Mouse (Mus musculus) hindbrain, embryonic 12.5 days (tissue): ENCODE measurements at regions not wholly inside any gene's neighbourhood (a gene's known extent, or its start where the extent isn't known, plus 50 kb on each side); places are given as distances from the start of the nearest gene placed in this dataset.
A peak's percentile ranks its signal among the peaks of the same experiment; 100 is the strongest.

Experiments used
- ATAC-seq: fragments of 200-750 bp; cut with Nextera tagmentation; 2 replicates; pipeline ENCODE4 v1.8.0; 2017; ENCODE audit warnings: moderate TSS enrichment; ENCODE audit not compliant: low FRiP score
- H3K27ac ChIP-seq: fragments of 300-500 bp; sonication (generic); 2 replicates; pipeline ENCODE4 v1.5.1; 2016; ENCODE audit warnings: mild to moderate bottlenecking
- H3K27me3 ChIP-seq: fragments of 300-500 bp; sonication (generic); 2 replicates; pipeline ENCODE4 v1.6.1; 2016; ENCODE audit warnings: mild to moderate bottlenecking
- H3K36me3 ChIP-seq: fragments of 300-500 bp; sonication (generic); 2 replicates; pipeline ENCODE4 v1.6.1; 2016; ENCODE audit warnings: mild to moderate bottlenecking
- H3K4me1 ChIP-seq: fragments of 300-500 bp; sonication (generic); 2 replicates; pipeline ENCODE4 v1.6.1; 2016
- H3K4me2 ChIP-seq: fragments of 300-500 bp; sonication (generic); replicated peaks from 2 replicates; pipeline ENCODE4 v1.6.1; 2016; ENCODE audit warnings: mild to moderate bottlenecking
- H3K4me3 ChIP-seq: fragments of 300-500 bp; sonication (generic); 2 replicates; pipeline ENCODE4 v1.5.1; 2016; ENCODE audit warnings: mild to moderate bottlenecking
- H3K9ac ChIP-seq: fragments of 300-500 bp; sonication (generic); 2 replicates; pipeline ENCODE4 v1.6.1; 2016; ENCODE audit warnings: mild to moderate bottlenecking, moderate library complexity
- H3K9me3 ChIP-seq: fragments of 300-500 bp; sonication (generic); replicated peaks from 2 replicates; pipeline ENCODE4 v1.6.1; 2016; ENCODE audit warnings: mild to moderate bottlenecking
- WGBS: fragments of 180-500 bp; shearing (Covaris S2); methylation state at CpG from one replicate; pipeline ENCODE4 v1.1.7; 2016; 5-methylcytosine and 5-hydroxymethylcytosine counted together

- WGBS: 39% methylated on average over 7 of the region's 7 CpGs
- H3K27me3 ChIP-seq: peaks cover 20% of the 10 kb centered on the region
- no peak for ATAC-seq
- H3K36me3 ChIP-seq: no peaks in the 10 kb centered on the region
- H3K9me3 ChIP-seq: no peaks in the 10 kb centered on the region
- peaks cover 25% of the 10 kb centered on the region for H3K4me1 ChIP-seq
- no peak overlapping the region for H3K4me2 ChIP-seq
- no peak overlapping the region for H3K4me3 ChIP-seq
- no peak overlapping the region for H3K9ac ChIP-seq
- no peak overlapping the region for H3K27ac ChIP-seq
These were observed 337.3 kb upstream of the 4930535I16Rik start for GRCm38 (mm10) chr4:124255183-124255543.

GRCm38 (mm10) chr4:124254446-124255182, 336.8 kb upstream of the 4930535I16Rik start:
- Histone ChIP-seq H3K36me3 (no peaks in the 10 kb centered on the region), H3K27me3 (peaks cover 20% of the 10 kb centered on the region), H3K4me1 (peaks cover 25% of the 10 kb centered on the region), H3K9me3 (no peaks in the 10 kb centered on the region), H3K4me3 (no peak overlapping the region), H3K4me2 (peak overlapping the region; percentile 34), H3K9ac (no peak overlapping the region), H3K27ac (peak overlapping the region; percentile 23; the same call in 1 of the 2 replicates)
- 26% methylated on average over 22 of the region's 22 CpGs for WGBS
- ATAC-seq: peak; percentile 57

GRCm38 (mm10) chr4:124241600-124241999, 323.8 kb upstream of the 4930535I16Rik start:
- Histone ChIP-seq H3K4me2 (peak overlapping the region; percentile 2; the same call in 1 of the 2 replicates), H3K27ac (no peak overlapping the region), H3K4me3 (no peak overlapping the region), H3K4me1 (peaks cover 33% of the 10 kb centered on the region), H3K27me3 (peaks cover 4% of the 10 kb centered on the region; the same call in 1 of the 2 replicates), H3K36me3 (no peaks in the 10 kb centered on the region), H3K9ac (no peak overlapping the region), H3K9me3 (no peaks in the 10 kb centered on the region)
- no peak for ATAC-seq
- whole genome bisulfite sequencing: 32% methylated on average over 13 of the region's 13 CpGs

GRCm38 (mm10) chr4:124236476-124236875, 318.7 kb upstream of the 4930535I16Rik start:
- Histone ChIP-seq H3K4me3 (no peak overlapping the region), H3K27me3 (peaks cover 12% of the 10 kb centered on the region), H3K4me1 (peaks cover 24% of the 10 kb centered on the region), H3K27ac (peak overlapping the region; percentile 30; the same call in 1 of the 2 replicates), H3K4me2 (no peak overlapping the region), H3K9me3 (no peaks in the 10 kb centered on the region), H3K9ac (no peak overlapping the region), H3K36me3 (no peaks in the 10 kb centered on the region)
- 60% methylated on average over 16 of the region's 16 CpGs for WGBS
- no peak for ATAC-seq

GRCm38 (mm10) chr4:124228537-124228936, 310.7 kb upstream of the 4930535I16Rik start:
- H3K4me1 ChIP-seq: peaks cover 8% of the 10 kb centered on the region
- ATAC-seq: peak; percentile 40; the same call in 1 of the 2 replicates
- no peak overlapping the region for H3K4me2 ChIP-seq
- no peak overlapping the region for H3K4me3 ChIP-seq
- H3K9ac ChIP-seq: no peak overlapping the region
- 15% methylated on average over 17 of the region's 17 CpGs for WGBS
- H3K27ac ChIP-seq: no peak overlapping the region
- no peaks in the 10 kb centered on the region for H3K36me3 ChIP-seq
- H3K27me3 ChIP-seq: peaks cover 20% of the 10 kb centered on the region
- no peaks in the 10 kb centered on the region for H3K9me3 ChIP-seq

GRCm38 (mm10) chr4:124223646-124224500, 306.1 kb upstream of the 4930535I16Rik start:
- H3K4me2 ChIP-seq: no peak overlapping the region
- no peaks in the 10 kb centered on the region for H3K9me3 ChIP-seq
- no peak for ATAC-seq
- peaks cover 6% of the 10 kb centered on the region; the same call in 1 of the 2 replicates for H3K27me3 ChIP-seq
- H3K36me3 ChIP-seq: no peaks in the 10 kb centered on the region
- no peak overlapping the region for H3K4me3 ChIP-seq
- H3K4me1 ChIP-seq: peaks cover 7% of the 10 kb centered on the region
- no peak overlapping the region for H3K27ac ChIP-seq
- 78% methylated on average over 15 of the region's 15 CpGs for WGBS
- no peak overlapping the region for H3K9ac ChIP-seq

GRCm38 (mm10) chr4:124221736-124222135, 303.9 kb upstream of the 4930535I16Rik start:
- WGBS: 84% methylated on average over 4 of the region's 4 CpGs
- Histone ChIP-seq H3K4me2 (no peak overlapping the region), H3K4me3 (no peak overlapping the region), H3K27ac (no peak overlapping the region), H3K27me3 (peaks cover 6% of the 10 kb centered on the region; the same call in 1 of the 2 replicates), H3K9me3 (no peaks in the 10 kb centered on the region), H3K36me3 (no peaks in the 10 kb centered on the region), H3K4me1 (peaks cover 9% of the 10 kb centered on the region), H3K9ac (no peak overlapping the region)
- ATAC-seq: no peak

GRCm38 (mm10) chr4:124217206-124217605, 299.4 kb upstream of the 4930535I16Rik start:
- H3K4me2 ChIP-seq: no peak overlapping the region
- ATAC-seq: no peak
- no peak overlapping the region for H3K9ac ChIP-seq
- H3K4me1 ChIP-seq: peaks cover 9% of the 10 kb centered on the region
- no peaks in the 10 kb centered on the region for H3K9me3 ChIP-seq
- H3K4me3 ChIP-seq: no peak overlapping the region
- peak overlapping the region; percentile 17; the same call in 1 of the 2 replicates for H3K27ac ChIP-seq
- H3K36me3 ChIP-seq: no peaks in the 10 kb centered on the region
- H3K27me3 ChIP-seq: no peaks in the 10 kb centered on the region
- WGBS: 51% methylated on average over 10 of the region's 10 CpGs

- no peak overlapping the region for H3K9ac ChIP-seq
- H3K36me3 ChIP-seq: no peaks in the 10 kb centered on the region
- peaks cover 9% of the 10 kb centered on the region for H3K4me1 ChIP-seq
- no peak overlapping the region for H3K4me2 ChIP-seq
- H3K27me3 ChIP-seq: no peaks in the 10 kb centered on the region
- H3K9me3 ChIP-seq: no peaks in the 10 kb centered on the region
- no peak for ATAC-seq
- H3K4me3 ChIP-seq: no peak overlapping the region
- WGBS: 28% methylated on average over 5 of the region's 5 CpGs
- no peak overlapping the region for H3K27ac ChIP-seq
These were observed 298.5 kb upstream of the 4930535I16Rik start for GRCm38 (mm10) chr4:124216351-124216750.

GRCm38 (mm10) chr4:124215077-124215476, 297.3 kb upstream of the 4930535I16Rik start:
- H3K27me3 ChIP-seq: no peaks in the 10 kb centered on the region
- ATAC-seq: no peak
- H3K27ac ChIP-seq: no peak overlapping the region
- H3K4me2 ChIP-seq: no peak overlapping the region
- 87% methylated on average over 7 of the region's 7 CpGs for WGBS
- H3K9me3 ChIP-seq: no peaks in the 10 kb centered on the region
- no peak overlapping the region for H3K4me3 ChIP-seq
- no peaks in the 10 kb centered on the region for H3K36me3 ChIP-seq
- H3K4me1 ChIP-seq: peaks cover 9% of the 10 kb centered on the region
- no peak overlapping the region for H3K9ac ChIP-seq

- Histone ChIP-seq H3K4me1 (no peaks in the 10 kb centered on the region), H3K9me3 (no peaks in the 10 kb centered on the region), H3K27me3 (no peaks in the 10 kb centered on the region; the same call in 1 of the 2 replicates), H3K36me3 (no peaks in the 10 kb centered on the region), H3K9ac (no peak overlapping the region), H3K27ac (no peak overlapping the region), H3K4me3 (no peak overlapping the region), H3K4me2 (no peak overlapping the region)
- 83% methylated on average over 9 of the region's 9 CpGs for WGBS
- ATAC-seq: no peak
These were observed 292.3 kb upstream of the 4930535I16Rik start for GRCm38 (mm10) chr4:124210103-124210502.

GRCm38 (mm10) chr4:124206480-124206879, 288.7 kb upstream of the 4930535I16Rik start:
- Histone ChIP-seq H3K9ac (no peak overlapping the region), H3K4me1 (peaks cover 3% of the 10 kb centered on the region; the same call in 1 of the 2 replicates), H3K9me3 (0 out of 2 replicates have a peak, but pooled peaks cover 4% of the 10 kb centered on the region), H3K4me3 (no peak overlapping the region), H3K27ac (no peak overlapping the region), H3K4me2 (no peak overlapping the region), H3K27me3 (no peaks in the 10 kb centered on the region; the same call in 1 of the 2 replicates), H3K36me3 (no peaks in the 10 kb centered on the region)
- no peak for ATAC-seq
- 85% methylated on average over 16 of the region's 16 CpGs for WGBS
